Mouse (Mus musculus): ENCODE data around the gene B230217C12Rik. TPM values are rescaled to one million over a fixed set of nuclear protein-coding genes. Genes with fewer than 3 reads are reported as not detected.

B230217C12Rik gene
- polyA plus RNA-seq, 1 experiment from 2014 or later = 5.5 TPM

GRCm38 (mm10) chr11:97799994-97800690 is 40.4 kb upstream of the B230217C12Rik start:
- H3K27ac ChIP-seq (replicated peaks in 1 of 2; ENCODE audit: control insufficient read depth in 1 of 2, insufficient read depth in 1 of 2, low read depth in 2 of 2, low read length in 2 of 2) = peak overlapping the region; percentile 94 to 95
- H3K9ac ChIP-seq (ENCODE audit: low read length) = peak overlapping the region; percentile 90
- H3K4me1 ChIP-seq (ENCODE audit: control insufficient read depth in 2 of 2, insufficient read depth in 2 of 2, low read length in 2 of 2) = peaks cover 25 to 45% of the 10 kb centered on the region in 2 experiments
- WGBS = 0% methylated on average over 31 of the region's 43 CpGs
- peak overlapping the region; percentile 84 to 85 for H3K4me3 ChIP-seq (ENCODE audit: control insufficient read depth in 1 of 2, insufficient read depth in 1 of 2, low read depth in 1 of 2, low read length in 2 of 2)
- ATAC-seq (ENCODE audit: insufficient number of reproducible peaks, insufficient read depth, low FRiP score, low read depth) = peak; percentile 70
- H3K9me3 ChIP-seq (ENCODE audit: control insufficient read depth, low read length) = no peaks in the 10 kb centered on the region
- H3K27me3 ChIP-seq (ENCODE audit: control insufficient read depth, insufficient read depth, low read length) = no peaks in the 10 kb centered on the region
- peak overlapping the region; percentile 71 for H3K4me2 ChIP-seq (ENCODE audit: low read length)
- no peaks in the 10 kb centered on the region for H3K36me3 ChIP-seq (ENCODE audit: control insufficient read depth, insufficient read depth, low read length)

GRCm38 (mm10) chr11:97800691-97801408 is 39.7 kb upstream of the B230217C12Rik start:
- H3K27me3 ChIP-seq (ENCODE audit: control insufficient read depth, insufficient read depth, low read length) = no peaks in the 10 kb centered on the region
- peak overlapping the region; percentile 71 for H3K4me2 ChIP-seq (ENCODE audit: low read length)
- peak overlapping the region; percentile 84 to 85 for H3K4me3 ChIP-seq (ENCODE audit: control insufficient read depth in 1 of 2, insufficient read depth in 1 of 2, low read depth in 1 of 2, low read length in 2 of 2)
- H3K27ac ChIP-seq (replicated peaks in 1 of 2; ENCODE audit: control insufficient read depth in 1 of 2, insufficient read depth in 1 of 2, low read depth in 2 of 2, low read length in 2 of 2) = peak overlapping the region; percentile 94 to 95
- no peaks in the 10 kb centered on the region for H3K36me3 ChIP-seq (ENCODE audit: control insufficient read depth, insufficient read depth, low read length)
- no peaks in the 10 kb centered on the region for H3K9me3 ChIP-seq (ENCODE audit: control insufficient read depth, low read length)
- 3% methylated on average over 17 of the region's 17 CpGs for WGBS
- ATAC-seq (ENCODE audit: insufficient number of reproducible peaks, insufficient read depth, low FRiP score, low read depth) = no peak
- H3K9ac ChIP-seq (ENCODE audit: low read length) = peak overlapping the region; percentile 90
- H3K4me1 ChIP-seq (ENCODE audit: control insufficient read depth in 2 of 2, insufficient read depth in 2 of 2, low read length in 2 of 2) = peaks cover 31 to 52% of the 10 kb centered on the region in 2 experiments

GRCm38 (mm10) chr11:97801409-97802193 is 39.0 kb upstream of the B230217C12Rik start:
- Histone ChIP-seq H3K27me3 (ENCODE audit: control insufficient read depth, insufficient read depth, low read length) (no peaks in the 10 kb centered on the region), H3K4me2 (ENCODE audit: low read length) (peak overlapping the region; percentile 71), H3K27ac (replicated peaks in 1 of 2; ENCODE audit: control insufficient read depth in 1 of 2, insufficient read depth in 1 of 2, low read depth in 2 of 2, low read length in 2 of 2) (peak overlapping the region; percentile 94 to 95; a peak in 2 of 4 replicates), H3K9me3 (ENCODE audit: control insufficient read depth, low read length) (no peaks in the 10 kb centered on the region), H3K4me3 (ENCODE audit: control insufficient read depth in 1 of 2, insufficient read depth in 1 of 2, low read depth in 1 of 2, low read length in 2 of 2) (peak overlapping the region; percentile 84 to 85), H3K9ac (ENCODE audit: low read length) (peak overlapping the region; percentile 90), H3K36me3 (ENCODE audit: control insufficient read depth, insufficient read depth, low read length) (peaks cover under 1% of the 10 kb centered on the region; the same call in 1 of the 2 replicates), H3K4me1 (ENCODE audit: control insufficient read depth in 2 of 2, insufficient read depth in 2 of 2, low read length in 2 of 2) (peaks cover 38 to 59% of the 10 kb centered on the region in 2 experiments)
- 26% methylated on average over 8 of the region's 8 CpGs for WGBS
- no peak for ATAC-seq (ENCODE audit: insufficient number of reproducible peaks, insufficient read depth, low FRiP score, low read depth)

- Histone ChIP-seq H3K36me3 (ENCODE audit: control insufficient read depth, insufficient read depth, low read length) (peaks cover 6% of the 10 kb centered on the region), H3K4me2 (ENCODE audit: low read length) (peak overlapping the region; percentile 71)
Measured at GRCm38 (mm10) chr11:97802194-97802470, 38.4 kb upstream of the B230217C12Rik start.

GRCm38 (mm10) chr11:97802495-97802894 is 38.1 kb upstream of the B230217C12Rik start:
- Histone ChIP-seq H3K4me3 (ENCODE audit: control insufficient read depth in 1 of 2, insufficient read depth in 1 of 2, low read depth in 1 of 2, low read length in 2 of 2) (no peak overlapping the region), H3K9me3 (ENCODE audit: control insufficient read depth, low read length) (no peaks in the 10 kb centered on the region), H3K27me3 (ENCODE audit: control insufficient read depth, insufficient read depth, low read length) (no peaks in the 10 kb centered on the region), H3K36me3 (ENCODE audit: control insufficient read depth, insufficient read depth, low read length) (peaks cover 9% of the 10 kb centered on the region), H3K9ac (ENCODE audit: low read length) (no peak overlapping the region), H3K27ac (replicated peaks in 1 of 2; ENCODE audit: control insufficient read depth in 1 of 2, insufficient read depth in 1 of 2, low read depth in 2 of 2, low read length in 2 of 2) (peak overlapping the region in 1 of 2 experiments; percentile 94; a peak in 1 of 4 replicates), H3K4me2 (ENCODE audit: low read length) (peak overlapping the region; percentile 71; the same call in 1 of the 2 replicates), H3K4me1 (ENCODE audit: control insufficient read depth in 2 of 2, insufficient read depth in 2 of 2, low read length in 2 of 2) (peaks cover 43 to 67% of the 10 kb centered on the region in 2 experiments)
- 68% methylated on average over 6 of the region's 6 CpGs for WGBS
- no peak for ATAC-seq (ENCODE audit: insufficient number of reproducible peaks, insufficient read depth, low FRiP score, low read depth)

More at GRCm38 (mm10) chr11:97802194-97802470, 38.4 kb upstream of the B230217C12Rik start:
- Histone ChIP-seq H3K27me3 (ENCODE audit: control insufficient read depth, insufficient read depth, low read length) (no peaks in the 10 kb centered on the region), H3K9ac (ENCODE audit: low read length) (0 out of 2 replicates have a peak overlapping the region, but pooled peaks have one; percentile 90), H3K4me3 (ENCODE audit: control insufficient read depth in 1 of 2, insufficient read depth in 1 of 2, low read depth in 1 of 2, low read length in 2 of 2) (no peak overlapping the region), H3K27ac (replicated peaks in 1 of 2; ENCODE audit: control insufficient read depth in 1 of 2, insufficient read depth in 1 of 2, low read depth in 2 of 2, low read length in 2 of 2) (peak overlapping the region in 1 of 2 experiments; percentile 94; a peak in 1 of 4 replicates), H3K9me3 (ENCODE audit: control insufficient read depth, low read length) (no peaks in the 10 kb centered on the region), H3K4me1 (ENCODE audit: control insufficient read depth in 2 of 2, insufficient read depth in 2 of 2, low read length in 2 of 2) (peaks cover 41 to 65% of the 10 kb centered on the region in 2 experiments)
- WGBS = 4% methylated on average over 1 of the region's 1 CpGs
- ATAC-seq (ENCODE audit: insufficient number of reproducible peaks, insufficient read depth, low FRiP score, low read depth) = no peak

- peak overlapping the region; percentile 1 to 89; a peak in 2 of 4 replicates for H3K27ac ChIP-seq (replicated peaks in 1 of 2; ENCODE audit: control insufficient read depth in 1 of 2, insufficient read depth in 1 of 2, low read depth in 2 of 2, low read length in 2 of 2)
- H3K4me3 ChIP-seq (ENCODE audit: control insufficient read depth in 1 of 2, insufficient read depth in 1 of 2, low read depth in 1 of 2, low read length in 2 of 2) = no peak overlapping the region
- peaks cover 56 to 78% of the 10 kb centered on the region in 2 experiments for H3K4me1 ChIP-seq (ENCODE audit: control insufficient read depth in 2 of 2, insufficient read depth in 2 of 2, low read length in 2 of 2)
- 74% methylated on average over 5 of the region's 5 CpGs for WGBS
- ATAC-seq (ENCODE audit: insufficient number of reproducible peaks, insufficient read depth, low FRiP score, low read depth) = no peak
- no peaks in the 10 kb centered on the region for H3K27me3 ChIP-seq (ENCODE audit: control insufficient read depth, insufficient read depth, low read length)
- H3K36me3 ChIP-seq (ENCODE audit: control insufficient read depth, insufficient read depth, low read length) = peaks cover 14% of the 10 kb centered on the region
- H3K4me2 ChIP-seq (ENCODE audit: low read length) = no peak overlapping the region
- H3K9me3 ChIP-seq (ENCODE audit: control insufficient read depth, low read length) = no peaks in the 10 kb centered on the region
- H3K9ac ChIP-seq (ENCODE audit: low read length) = no peak overlapping the region; the same call in 1 of the 2 replicates
Measured at GRCm38 (mm10) chr11:97803847-97804246, 36.7 kb upstream of the B230217C12Rik start.
